Mouse (Mus musculus) forebrain, embryonic 14.5 days (tissue): ENCODE results near the gene Rrp7a. TPM values are rescaled to one million over a fixed set of nuclear protein-coding genes. Genes with fewer than 3 reads are reported as not detected.

Experiments used
- ATAC-seq: fragments of 200-750 bp; cut with Nextera tagmentation; 2 replicates; pipeline ENCODE4 v1.8.0; 2017; ENCODE audit warnings: mild to moderate bottlenecking, moderate library complexity
- DNase-seq: peaks from one replicate; pipeline ENCODE4 v3.0.0-alpha.2; 2015; ENCODE audit warnings: low spot score
- H3K27ac ChIP-seq: fragments of 300-500 bp; sonication (generic); 2 replicates; pipeline ENCODE4 v1.5.1; 2014; ENCODE audit warnings: low read depth, mild to moderate bottlenecking, control low read depth, low read length, moderate library complexity
- H3K27me3 ChIP-seq: fragments of 300-500 bp; sonication (generic); replicated peaks from 2 replicates; pipeline ENCODE4 v1.6.1; 2014; ENCODE audit warnings: low read length, control low read depth, mixed read lengths; ENCODE audit not compliant: control insufficient read depth, insufficient read depth
- H3K36me3 ChIP-seq: fragments of 300-500 bp; sonication (generic); 2 replicates; pipeline ENCODE4 v1.6.1; 2014; ENCODE audit warnings: low read length, control low read depth; ENCODE audit not compliant: control insufficient read depth, insufficient read depth
- H3K4me1 ChIP-seq: fragments of 300-500 bp; sonication (generic); 2 replicates; pipeline ENCODE4 v1.6.1; 2014; ENCODE audit warnings: antibody characterized with exemption, low read length, control low read depth; ENCODE audit not compliant: control insufficient read depth, insufficient read depth
- H3K4me2 ChIP-seq: fragments of 300-500 bp; sonication (generic); 2 replicates; pipeline ENCODE4 v1.6.1; 2014; ENCODE audit warnings: mild to moderate bottlenecking, control low read depth, low read length
- H3K4me3 ChIP-seq: fragments of 300-500 bp; sonication (generic); 2 replicates; pipeline ENCODE4 v1.5.1; 2014; ENCODE audit warnings: low read depth, low read length, control low read depth
- H3K9ac ChIP-seq: fragments of 300-500 bp; sonication (generic); 2 replicates; pipeline ENCODE4 v1.6.1; 2014; ENCODE audit warnings: mild to moderate bottlenecking, low read length, control low read depth, moderate library complexity
- H3K9me3 ChIP-seq: fragments of 300-500 bp; sonication (generic); replicated peaks from 2 replicates; pipeline ENCODE4 v1.6.1; 2016; ENCODE audit warnings: low read length, control low read depth, mixed read lengths; ENCODE audit not compliant: control insufficient read depth
- WGBS: fragments of 180-500 bp; shearing (Covaris S2); extraction: QIAGEN DNeasy Blood & Tissue Kit; methylation state at CpG from one replicate; pipeline ENCODE4 v1.1.7; 2014; 5-methylcytosine and 5-hydroxymethylcytosine counted together
- polyA plus RNA-seq: library from polyadenylated mRNA; unstranded; fragments of >200 nt; fragmentation: Nextera tagmentation; extraction: Ambion mirVana; gene quantifications from 2 replicates; pipeline ENCODE4 v1.2.1, GENCODE M21; 2014

Gene Rrp7a
- polyA plus RNA-seq, 1 experiment from 2014 or later, result 64.2 TPM

DNA sequence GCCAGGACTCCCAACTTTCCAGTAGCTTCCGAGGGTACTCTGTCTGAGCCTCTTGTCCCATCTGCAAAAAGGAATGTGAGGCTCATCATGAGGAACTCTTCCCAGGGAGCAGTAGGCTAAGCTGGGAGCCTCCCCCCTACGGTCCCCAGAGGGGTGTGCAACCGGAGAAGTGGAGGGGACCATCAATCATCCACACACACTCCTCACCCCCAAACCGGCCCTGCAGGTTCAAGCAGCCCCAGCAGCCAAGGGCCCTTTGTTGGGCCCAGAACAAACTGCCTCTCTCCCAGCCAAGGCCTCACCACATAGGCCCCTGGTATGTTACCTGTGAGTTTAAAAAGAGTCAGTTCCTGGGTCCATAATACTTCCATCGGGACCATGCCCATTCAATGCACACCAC, 44.5 kb upstream of the Rrp7a start:
- peaks cover 9% of the 10 kb centered on the region for H3K4me1 ChIP-seq
- peaks cover 3% of the 10 kb centered on the region; the same call in 1 of the 2 replicates for H3K36me3 ChIP-seq
- ATAC-seq (no peak), DNase-seq (no peak)
- H3K4me2 ChIP-seq, result no peak overlapping the region
- no peaks in the 10 kb centered on the region for H3K27me3 ChIP-seq
- H3K9ac ChIP-seq, result no peak overlapping the region
- H3K9me3 ChIP-seq, result no peaks in the 10 kb centered on the region
- H3K27ac ChIP-seq, result no peak overlapping the region
- no peak overlapping the region for H3K4me3 ChIP-seq
- 91% methylated on average over 5 of the region's 5 CpGs for WGBS

DNA sequence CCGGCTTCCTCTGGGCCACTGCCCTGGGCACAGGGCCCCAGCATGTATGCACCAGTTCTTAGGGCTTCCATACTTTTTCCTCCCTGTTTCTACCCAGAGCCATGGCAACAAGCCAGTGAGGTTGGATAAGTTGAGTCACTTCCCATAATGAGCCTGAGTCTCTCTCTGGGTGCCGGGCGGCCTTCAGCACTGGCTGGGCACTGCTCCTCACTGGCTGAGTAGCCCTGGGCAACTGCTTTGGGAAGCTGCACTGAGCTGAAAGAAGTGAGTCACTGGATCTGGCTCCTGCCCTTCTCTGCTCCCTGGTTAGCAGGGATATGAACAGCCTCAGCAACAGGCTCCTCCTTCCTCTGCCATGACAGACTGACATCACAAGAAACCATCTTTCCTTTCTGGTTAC, 44.0 kb upstream of the Rrp7a start:
- no peaks in the 10 kb centered on the region for H3K27me3 ChIP-seq
- ATAC-seq (no peak), DNase-seq (no peak)
- 95% methylated on average over 3 of the region's 3 CpGs for WGBS
- no peaks in the 10 kb centered on the region for H3K9me3 ChIP-seq
- H3K4me1 ChIP-seq, result peaks cover 9% of the 10 kb centered on the region
- H3K4me3 ChIP-seq, result no peak overlapping the region
- H3K9ac ChIP-seq, result no peak overlapping the region
- peaks cover 7% of the 10 kb centered on the region; the same call in 1 of the 2 replicates for H3K36me3 ChIP-seq
- no peak overlapping the region for H3K27ac ChIP-seq
- no peak overlapping the region for H3K4me2 ChIP-seq

DNA sequence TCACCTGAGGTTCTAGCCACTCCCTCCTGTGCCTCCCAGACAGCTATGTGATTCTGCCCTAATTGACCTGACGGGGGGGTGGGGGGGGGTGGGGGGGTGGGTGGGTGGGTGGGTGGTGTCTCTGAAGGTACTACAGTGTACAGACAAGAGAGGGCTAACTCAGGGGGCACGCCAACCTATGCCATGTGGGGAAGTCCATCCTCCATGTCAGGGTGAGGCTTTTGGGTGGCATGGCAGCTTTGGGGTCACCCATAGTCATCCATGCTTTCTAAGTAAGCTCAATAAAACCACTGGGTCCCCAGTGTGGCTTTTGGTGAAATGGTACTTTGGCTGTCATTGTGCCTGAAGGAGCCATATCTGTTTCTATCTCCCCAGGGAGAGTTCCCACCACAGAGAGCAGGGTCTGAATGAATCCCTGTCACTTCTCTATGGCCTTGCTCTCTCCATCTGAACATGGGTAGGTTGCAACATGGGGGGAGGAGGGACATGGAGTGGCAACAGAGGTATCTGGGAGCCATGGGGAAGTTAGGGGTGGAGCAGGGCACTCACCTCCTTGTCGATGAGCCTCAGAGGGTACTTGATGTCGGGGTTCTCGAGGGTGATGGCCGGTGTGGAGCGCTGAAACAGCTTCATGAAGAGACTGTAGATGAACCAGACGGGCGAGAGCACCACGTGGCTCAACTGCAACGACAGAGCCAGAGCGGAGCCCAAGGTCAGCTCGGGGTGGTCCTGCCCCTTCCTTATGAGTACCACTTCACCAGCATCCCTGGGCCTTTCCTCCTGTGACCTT, 43.1 kb upstream of the Rrp7a start:
- ATAC-seq (no peak), DNase-seq (no peak)
- Histone ChIP-seq H3K27me3 (no peaks in the 10 kb centered on the region), H3K9me3 (no peaks in the 10 kb centered on the region), H3K27ac (no peak overlapping the region), H3K4me1 (no peaks in the 10 kb centered on the region), H3K9ac (no peak overlapping the region), H3K4me3 (no peak overlapping the region), H3K4me2 (no peak overlapping the region), H3K36me3 (peaks cover 7% of the 10 kb centered on the region; the same call in 1 of the 2 replicates)
- WGBS, result 94% methylated on average over 13 of the region's 13 CpGs

DNA sequence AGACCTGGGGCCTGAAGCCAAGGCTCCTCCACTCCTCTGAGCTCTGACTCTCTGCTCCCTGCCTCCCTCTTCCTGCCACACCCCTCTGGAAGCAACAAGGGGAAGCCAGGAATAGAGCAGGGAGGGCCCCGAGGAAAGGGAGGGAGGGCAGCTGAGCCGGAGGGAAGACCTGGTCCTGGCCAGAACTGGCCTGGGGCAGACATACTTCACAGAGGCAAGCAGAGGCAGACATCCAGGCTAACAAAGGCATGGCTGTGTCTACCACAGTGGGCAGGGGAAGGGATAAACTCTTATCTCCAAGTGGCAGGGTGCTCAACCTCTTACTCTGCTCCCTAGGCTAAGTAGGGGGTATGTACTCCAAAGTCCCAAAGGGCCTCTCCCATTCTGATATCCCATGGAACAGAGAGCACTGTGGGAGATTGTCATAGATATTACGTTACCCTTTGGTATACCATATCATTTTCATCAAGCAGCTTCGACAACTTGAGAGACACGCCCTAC, 42.4 kb upstream of the Rrp7a start:
- H3K4me2 ChIP-seq, result no peak overlapping the region
- no peak overlapping the region for H3K27ac ChIP-seq
- no peaks in the 10 kb centered on the region for H3K9me3 ChIP-seq
- H3K36me3 ChIP-seq, result peaks cover 7% of the 10 kb centered on the region
- 92% methylated on average over 5 of the region's 5 CpGs for WGBS
- no peak overlapping the region for H3K9ac ChIP-seq
- ATAC-seq (no peak), DNase-seq (no peak)
- no peaks in the 10 kb centered on the region for H3K27me3 ChIP-seq
- no peak overlapping the region for H3K4me3 ChIP-seq
- no peaks in the 10 kb centered on the region for H3K4me1 ChIP-seq

DNA sequence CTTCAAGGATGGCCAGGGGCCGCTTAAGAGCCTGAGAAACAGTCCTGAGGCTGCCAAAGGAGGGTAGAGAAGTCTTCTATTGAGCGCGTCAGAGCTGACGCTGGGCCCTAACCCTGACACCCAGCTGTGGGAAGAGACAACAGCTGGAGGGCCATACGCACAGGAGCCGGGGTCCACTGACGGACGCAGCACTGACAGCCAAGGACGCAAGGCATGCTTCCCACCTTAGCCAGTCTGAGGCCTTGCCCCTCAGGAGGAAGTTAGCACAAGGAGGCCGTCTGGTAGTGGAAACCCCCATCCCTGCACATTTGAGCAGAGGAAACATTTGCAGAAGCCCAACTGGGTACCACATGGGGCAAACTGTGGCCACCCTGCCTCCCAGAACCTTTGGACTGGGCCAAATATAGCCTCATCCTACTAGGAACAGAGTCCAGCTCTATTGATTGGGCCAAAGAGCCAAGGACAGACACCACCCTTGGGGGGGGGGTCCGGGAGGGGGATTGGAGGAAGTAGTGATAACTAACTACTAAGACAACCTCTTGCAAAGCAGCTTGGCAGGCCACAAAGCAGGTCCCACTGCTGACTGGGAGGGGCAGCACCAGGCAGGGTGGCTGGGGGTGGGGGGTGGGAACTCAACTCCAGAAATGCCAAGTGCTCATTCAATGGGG, 40.4 kb upstream of the Rrp7a start:
- DNase-seq, result no peak
- H3K4me1 ChIP-seq, result no peaks in the 10 kb centered on the region
- no peaks in the 10 kb centered on the region for H3K27me3 ChIP-seq
- H3K4me2 ChIP-seq, result no peak overlapping the region
- H3K36me3 ChIP-seq, result peaks cover 28% of the 10 kb centered on the region
- no peak overlapping the region for H3K9ac ChIP-seq
- H3K4me3 ChIP-seq, result no peak overlapping the region
- no peak overlapping the region for H3K27ac ChIP-seq
- WGBS, result 91% methylated on average over 11 of the region's 11 CpGs
- ATAC-seq, result no peak
- H3K9me3 ChIP-seq, result no peaks in the 10 kb centered on the region

DNA sequence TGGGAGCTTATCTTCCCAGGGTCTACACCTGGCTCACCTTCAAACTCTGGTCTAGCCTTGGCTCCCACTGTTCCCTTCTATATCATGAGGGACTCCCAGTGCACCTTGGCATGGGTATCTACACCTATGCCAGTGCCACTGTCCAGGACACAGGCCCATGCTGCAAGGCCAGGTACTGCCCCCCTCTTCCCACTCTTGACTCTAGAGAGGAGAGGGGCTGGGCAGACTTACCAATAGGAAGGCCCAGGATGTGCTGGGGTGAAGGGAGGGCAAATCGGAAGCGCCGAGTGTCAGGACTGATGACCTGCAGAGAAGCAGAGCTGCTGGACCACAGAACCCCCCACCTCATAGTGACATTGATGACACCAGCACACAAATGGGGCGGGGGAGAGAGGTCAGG, 39.4 kb upstream of the Rrp7a start:
- Histone ChIP-seq H3K9me3 (no peaks in the 10 kb centered on the region), H3K4me1 (no peaks in the 10 kb centered on the region), H3K27me3 (no peaks in the 10 kb centered on the region), H3K4me2 (no peak overlapping the region), H3K4me3 (no peak overlapping the region), H3K27ac (no peak overlapping the region), H3K9ac (no peak overlapping the region), H3K36me3 (peaks cover 34% of the 10 kb centered on the region)
- ATAC-seq, result no peak
- 96% methylated on average over 4 of the region's 4 CpGs for WGBS
- no peak for DNase-seq

DNA sequence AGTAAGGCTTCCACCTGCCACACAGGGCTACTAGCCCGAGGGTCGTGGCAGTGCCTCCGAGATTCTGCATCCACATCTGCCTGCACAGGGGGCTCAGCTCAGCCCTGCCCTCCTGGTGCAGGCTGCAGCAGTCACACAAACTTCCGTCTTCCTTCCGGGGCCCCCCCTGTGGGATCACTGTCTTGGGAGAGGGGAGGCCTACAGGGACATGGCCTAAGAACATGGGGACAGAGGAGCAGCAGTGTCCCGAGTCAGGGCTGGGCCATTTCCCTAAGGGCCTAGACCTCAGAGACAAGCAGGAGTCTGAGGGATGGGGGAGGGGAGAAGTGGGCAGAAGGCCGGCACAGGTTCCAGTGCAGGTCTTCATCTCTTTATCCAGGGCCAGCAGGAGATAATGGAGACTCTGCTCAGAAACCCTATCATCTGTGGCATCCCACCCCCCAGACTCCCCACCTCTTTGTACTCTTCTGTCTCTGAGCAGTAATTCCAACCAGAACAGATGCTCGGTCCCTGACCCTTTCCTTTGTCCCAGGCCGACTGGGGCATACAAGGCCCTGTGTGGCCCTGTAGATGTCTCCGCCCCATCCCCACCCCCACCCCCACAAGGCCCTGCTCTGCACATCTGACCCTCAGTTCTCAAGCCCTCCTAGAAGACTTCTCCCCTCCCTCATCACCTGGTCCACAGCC, 38.6 kb upstream of the Rrp7a start:
- WGBS, result 39% methylated on average over 10 of the region's 10 CpGs
- H3K27ac ChIP-seq, result no peak overlapping the region

DNA sequence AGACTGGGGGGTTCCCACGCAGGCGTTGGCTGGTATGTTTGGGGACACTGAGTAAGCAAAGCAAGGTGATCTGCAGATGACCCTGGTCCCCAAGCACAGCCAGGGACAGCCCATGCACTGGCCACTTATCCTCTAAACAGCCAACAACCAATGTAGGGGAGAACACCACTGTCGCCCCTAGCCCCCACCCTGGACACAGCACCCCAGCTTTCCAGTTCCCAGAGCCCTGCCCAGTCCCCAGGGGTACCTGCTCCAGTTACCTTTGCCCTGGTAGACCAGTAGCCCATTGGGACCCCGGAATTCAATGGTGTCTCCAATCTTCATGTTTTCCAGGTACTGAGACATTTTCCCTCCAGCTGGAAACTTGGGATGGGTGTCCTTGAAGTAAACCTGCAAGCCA, 38.0 kb upstream of the Rrp7a start:
- 96% methylated on average over 4 of the region's 4 CpGs for WGBS

More for the DNA sequence above, 38.6 kb upstream of the Rrp7a start:
- no peak overlapping the region for H3K4me3 ChIP-seq
- H3K4me2 ChIP-seq, result no peak overlapping the region
- no peaks in the 10 kb centered on the region for H3K27me3 ChIP-seq
- H3K9me3 ChIP-seq, result no peaks in the 10 kb centered on the region
- no peak overlapping the region for H3K9ac ChIP-seq
- H3K4me1 ChIP-seq, result no peaks in the 10 kb centered on the region
- no peak for ATAC-seq
- DNase-seq, result no peak
- peaks cover 34% of the 10 kb centered on the region for H3K36me3 ChIP-seq

More for the DNA sequence above, 38.0 kb upstream of the Rrp7a start:
- no peak for DNase-seq
- no peak for ATAC-seq
- no peaks in the 10 kb centered on the region for H3K27me3 ChIP-seq
- no peak overlapping the region for H3K27ac ChIP-seq
- H3K9ac ChIP-seq, result no peak overlapping the region
- H3K4me3 ChIP-seq, result no peak overlapping the region
- no peak overlapping the region for H3K4me2 ChIP-seq
- H3K36me3 ChIP-seq, result peaks cover 34% of the 10 kb centered on the region
- no peaks in the 10 kb centered on the region for H3K9me3 ChIP-seq
- no peaks in the 10 kb centered on the region for H3K4me1 ChIP-seq
